Mouse (Mus musculus) megakaryocyte, embryonic 14.5 days (primary cell): ENCODE data around the gene Npas2. TPM values are rescaled to one million over a fixed set of nuclear protein-coding genes. Genes with fewer than 3 reads are reported as not detected.
A peak's percentile ranks its signal among the peaks of the same experiment; 100 is the strongest.

Source experiments
- H3K27me3 ChIP-seq: replicated peaks from 2 replicates; pipeline ENCODE3; 2012; ENCODE audit warnings: inconsistent platforms
- H3K36me3 ChIP-seq: replicated peaks from 2 replicates; pipeline ENCODE3; 2012; ENCODE audit warnings: low read length, inconsistent platforms, mixed read lengths
- H3K4me1 ChIP-seq: 2 replicates; pipeline ENCODE4 v1.6.1; 2012; ENCODE audit warnings: inconsistent platforms
- H3K4me3 ChIP-seq: replicated peaks from 2 replicates; pipeline ENCODE3; 2012; ENCODE audit warnings: moderate library complexity, mild to moderate bottlenecking, inconsistent platforms
- H3K9me3 ChIP-seq: 2 replicates; pipeline ENCODE4 v1.6.1; 2012; ENCODE audit warnings: inconsistent platforms
- FLI1 ChIP-seq: IDR thresholded peaks from 2 replicates; pipeline ENCODE4 v1.6.1; 2012; ENCODE audit warnings: low read length, inconsistent platforms, mixed read lengths
- GATA1 ChIP-seq: IDR thresholded peaks from 3 replicates; pipeline ENCODE4 v1.6.1; 2012; ENCODE audit warnings: mixed read lengths, low read length, inconsistent platforms, borderline replicate concordance
- polyA plus RNA-seq: library from polyadenylated mRNA; stranded (reverse); fragments of >175 nt; gene quantifications from 2 replicates; pipeline ENCODE4 v1.2.3, GENCODE M21; 2012; ENCODE audit warnings: low replicate concordance; ENCODE audit not compliant: insufficient read depth

The Npas2 gene
- polyA plus RNA-seq, 1 experiment: 5.8 TPM

DNA sequence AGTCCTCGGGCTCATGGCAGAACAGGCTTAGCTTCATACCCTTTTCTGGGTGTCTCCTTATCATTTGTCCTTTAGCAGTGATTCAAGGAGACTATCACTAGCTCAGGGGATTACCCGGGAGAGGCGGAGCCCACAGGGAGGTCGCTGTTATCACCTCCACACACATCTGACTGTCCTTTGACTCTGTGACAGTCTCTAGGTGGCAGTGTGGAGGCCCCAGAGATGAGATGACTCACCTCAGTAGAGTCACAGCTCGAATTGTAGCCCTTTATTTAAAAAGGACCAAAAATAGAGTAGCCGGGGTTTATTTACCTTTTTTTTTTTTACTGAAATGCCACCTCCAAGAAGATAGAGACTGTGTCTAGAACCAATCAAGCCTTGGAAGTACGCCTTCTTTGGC is 13.4 kb downstream of the Npas2 start:
- peaks cover 17% of the 10 kb centered on the region for H3K27me3 ChIP-seq
- TF ChIP-seq GATA1 (no peak), FLI1 (no peak)
- no peaks in the 10 kb centered on the region for H3K9me3 ChIP-seq
- peaks cover 53% of the 10 kb centered on the region for H3K4me1 ChIP-seq
- peaks cover 2% of the 10 kb centered on the region for H3K36me3 ChIP-seq
- no peak overlapping the region for H3K4me3 ChIP-seq

DNA sequence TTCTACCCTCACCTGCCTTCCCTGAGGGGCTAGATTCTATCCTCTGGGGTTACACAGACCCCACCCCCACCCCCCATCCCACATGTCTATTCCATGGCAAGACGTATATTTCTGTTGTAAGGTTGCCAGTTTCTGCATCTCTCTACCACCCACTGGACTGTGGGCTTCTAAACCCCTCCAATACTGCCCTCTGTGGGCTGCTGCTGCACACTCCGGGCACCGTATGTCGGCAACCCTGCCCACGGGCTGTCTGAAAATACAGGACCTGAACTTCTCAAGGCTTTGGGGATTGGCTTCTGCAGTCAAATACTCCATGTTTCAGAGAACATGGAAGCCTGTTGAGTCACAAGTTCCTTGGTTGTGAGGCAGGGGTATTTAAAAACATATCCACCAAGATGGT is 17.4 kb downstream of the Npas2 start:
- H3K36me3 ChIP-seq: peaks cover 2% of the 10 kb centered on the region
- peaks cover 56% of the 10 kb centered on the region for H3K4me1 ChIP-seq
- TF ChIP-seq GATA1: no peak
- TF ChIP-seq FLI1: no peak
- peaks cover 20% of the 10 kb centered on the region for H3K27me3 ChIP-seq
- H3K4me3 ChIP-seq: no peak overlapping the region
- no peaks in the 10 kb centered on the region for H3K9me3 ChIP-seq

DNA sequence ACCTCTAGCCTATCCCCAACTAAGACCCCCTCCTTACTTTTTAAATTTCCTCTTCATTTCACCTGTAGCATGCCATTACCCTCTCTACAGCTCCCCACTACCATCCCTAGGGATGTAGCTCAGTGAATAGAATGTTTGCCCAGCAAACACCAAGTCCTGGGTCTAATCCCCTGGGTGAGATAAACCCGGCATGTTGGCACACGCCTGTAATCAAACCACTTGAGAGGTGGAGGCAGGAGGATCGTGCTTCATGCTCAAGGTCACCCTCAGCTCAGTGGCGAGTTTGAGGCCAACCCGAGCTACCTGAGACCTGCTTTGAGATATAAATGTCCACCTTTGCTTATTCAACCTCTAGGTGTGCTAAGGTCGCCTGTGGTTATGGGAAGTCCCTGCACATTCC is 19.5 kb downstream of the Npas2 start:
- no peak overlapping the region for H3K4me3 ChIP-seq
- peaks cover 47% of the 10 kb centered on the region for H3K4me1 ChIP-seq
- peaks cover 17% of the 10 kb centered on the region for H3K27me3 ChIP-seq
- peaks cover 2% of the 10 kb centered on the region for H3K36me3 ChIP-seq
- no peaks in the 10 kb centered on the region for H3K9me3 ChIP-seq
- no peak for TF ChIP-seq FLI1
- TF ChIP-seq GATA1: no peak

DNA sequence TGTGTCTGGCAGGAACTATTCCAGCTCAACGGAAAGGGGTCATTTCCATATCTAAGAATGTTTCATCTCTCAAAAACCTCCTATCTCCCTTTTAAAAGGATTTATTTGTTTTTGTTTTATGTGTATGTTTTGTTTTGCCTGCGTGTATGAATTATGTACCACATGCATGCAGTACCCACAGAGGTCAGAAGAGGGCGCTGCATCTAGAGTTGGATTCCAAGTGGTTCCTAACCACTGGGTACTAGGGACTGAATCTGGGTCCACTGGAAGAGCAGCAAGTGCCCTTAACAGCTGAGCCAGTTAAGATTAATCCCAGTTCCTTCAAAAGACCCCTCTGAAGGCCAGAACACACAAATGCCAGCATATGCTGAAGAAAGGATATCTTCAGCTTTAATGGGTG is 24.1 kb downstream of the Npas2 start:
- TF ChIP-seq GATA1 (no peak), FLI1 (no peak)
- Histone ChIP-seq H3K4me1 (peaks cover 34% of the 10 kb centered on the region), H3K9me3 (no peaks in the 10 kb centered on the region), H3K27me3 (peaks cover 14% of the 10 kb centered on the region), H3K4me3 (no peak overlapping the region), H3K36me3 (no peaks in the 10 kb centered on the region)

DNA sequence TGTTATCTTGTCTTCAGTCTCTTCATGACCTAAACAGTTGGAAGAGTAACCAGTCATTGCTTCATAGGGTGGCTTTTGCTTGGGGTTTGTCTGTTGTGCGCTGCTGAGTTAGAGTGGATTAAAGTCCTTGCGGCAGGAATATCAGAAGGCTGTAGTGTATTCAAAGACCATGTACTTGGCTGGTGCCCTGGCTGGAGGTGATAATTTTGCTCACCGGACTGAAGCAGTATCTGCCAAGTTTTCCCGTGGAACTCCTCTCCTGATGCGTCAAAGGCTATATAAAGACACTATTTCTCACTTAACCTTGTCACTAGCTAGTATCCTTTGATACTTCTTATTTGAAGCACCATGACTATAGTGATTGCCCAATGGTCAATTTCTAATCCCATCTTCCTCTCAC is 34.9 kb downstream of the Npas2 start:
- peaks cover 3% of the 10 kb centered on the region for H3K27me3 ChIP-seq
- TF ChIP-seq FLI1: no peak
- H3K4me3 ChIP-seq: no peak overlapping the region
- H3K4me1 ChIP-seq: peaks cover 9% of the 10 kb centered on the region; the same call in 1 of the 2 replicates
- H3K9me3 ChIP-seq: peaks cover 5% of the 10 kb centered on the region; the same call in 1 of the 2 replicates
- H3K36me3 ChIP-seq: no peaks in the 10 kb centered on the region

DNA sequence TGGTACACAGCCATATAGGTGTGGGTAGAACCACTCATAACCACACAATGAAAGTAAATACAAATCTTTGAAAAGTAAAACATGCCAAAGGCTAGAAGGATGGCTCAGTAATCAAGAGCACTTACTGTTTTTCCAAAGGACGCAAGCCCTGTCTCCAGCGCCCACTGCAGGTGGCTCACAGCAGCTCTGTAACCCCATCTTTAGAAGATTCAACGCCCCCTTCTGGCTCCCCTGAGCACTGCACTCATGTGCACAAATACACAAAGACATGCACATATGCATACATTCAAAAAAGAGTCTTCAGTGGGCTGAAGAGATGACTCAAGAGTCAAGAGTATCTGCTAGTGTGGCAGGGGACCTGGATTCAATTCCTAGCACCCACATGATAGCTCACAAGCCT is 36.5 kb downstream of the Npas2 start:
- Histone ChIP-seq H3K36me3 (no peaks in the 10 kb centered on the region), H3K4me1 (peaks cover 11% of the 10 kb centered on the region; the same call in 1 of the 2 replicates), H3K4me3 (no peak overlapping the region), H3K27me3 (no peaks in the 10 kb centered on the region), H3K9me3 (peaks cover 5% of the 10 kb centered on the region; the same call in 1 of the 2 replicates)
- TF ChIP-seq FLI1 (no peak), GATA1 (no peak)

DNA sequence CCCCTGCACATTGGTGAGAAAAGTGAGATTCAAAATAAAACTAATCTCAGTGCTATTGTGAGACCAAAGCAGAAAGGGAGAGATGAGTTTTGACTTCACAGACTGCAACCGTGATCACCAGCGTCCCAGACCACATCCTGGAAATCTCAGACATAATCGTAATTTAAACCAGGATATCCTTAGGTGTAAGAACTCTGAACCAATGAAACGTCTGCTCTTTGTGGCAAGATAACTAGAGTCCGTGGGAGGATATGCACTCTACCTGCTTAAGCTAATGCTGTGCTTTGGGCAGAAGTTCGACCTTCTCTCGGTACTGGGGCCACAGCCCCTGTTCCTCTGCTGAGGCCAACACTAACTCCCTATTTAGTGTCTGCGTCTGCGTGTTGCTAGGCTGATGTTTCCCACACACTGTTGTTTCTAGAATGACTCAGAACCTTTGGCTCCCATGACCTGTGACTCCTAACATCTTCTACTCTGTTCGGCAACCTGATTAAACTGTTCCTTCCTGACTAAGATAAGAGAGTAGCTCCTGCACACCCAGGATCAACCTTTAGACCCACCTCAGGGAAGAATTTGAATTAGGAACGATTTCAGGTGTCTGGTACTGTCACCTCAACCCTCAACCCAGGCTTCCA is 41.4 kb downstream of the Npas2 start:
- Histone ChIP-seq H3K4me3 (no peak overlapping the region), H3K36me3 (no peaks in the 10 kb centered on the region), H3K4me1 (peaks cover 20% of the 10 kb centered on the region; the same call in 1 of the 2 replicates), H3K9me3 (peaks cover 3% of the 10 kb centered on the region; the same call in 1 of the 2 replicates), H3K27me3 (no peaks in the 10 kb centered on the region)
- TF ChIP-seq GATA1 (no peak), FLI1 (no peak)

DNA sequence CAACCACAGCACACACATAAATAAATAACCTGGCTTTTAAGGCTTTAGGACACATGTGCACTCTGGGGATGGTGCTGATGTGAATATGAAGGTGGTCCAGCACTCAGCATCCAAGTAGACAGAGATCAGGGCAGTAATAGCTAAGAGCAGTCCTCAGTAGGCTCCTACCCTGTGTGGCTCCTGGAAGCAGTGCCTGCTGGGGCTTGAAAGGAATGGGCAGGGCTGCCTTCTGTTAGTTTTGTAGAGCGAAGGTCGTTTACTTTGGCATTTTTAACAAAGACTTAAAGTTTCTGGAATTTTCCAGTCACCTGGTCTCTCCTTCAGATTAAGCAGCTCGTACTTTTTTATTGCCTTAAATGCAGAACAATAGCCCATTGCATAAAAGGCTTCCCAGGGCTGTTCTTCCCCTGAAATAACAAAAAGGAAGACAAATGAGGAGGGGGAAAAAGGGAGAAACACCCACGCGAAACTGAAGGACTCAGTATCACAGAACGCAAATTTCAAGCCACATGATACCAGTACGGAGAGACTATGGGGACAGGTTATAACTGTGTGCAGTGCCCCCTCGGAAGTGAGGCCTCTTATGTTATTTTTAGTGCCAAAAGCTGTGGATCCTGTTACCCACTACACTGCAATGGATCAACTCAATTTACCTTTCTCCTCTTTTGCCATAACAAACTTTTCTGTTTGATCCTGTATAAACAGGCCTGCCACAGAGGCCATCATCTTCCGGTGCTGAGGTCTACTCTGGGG is 44.1 kb downstream of the Npas2 start:
- Histone ChIP-seq H3K4me1 (peaks cover 11% of the 10 kb centered on the region; the same call in 1 of the 2 replicates), H3K27me3 (no peaks in the 10 kb centered on the region), H3K9me3 (peaks cover 5% of the 10 kb centered on the region), H3K36me3 (peaks cover 2% of the 10 kb centered on the region), H3K4me3 (peak overlapping the region; percentile 54)
- TF ChIP-seq FLI1: no peak

DNA sequence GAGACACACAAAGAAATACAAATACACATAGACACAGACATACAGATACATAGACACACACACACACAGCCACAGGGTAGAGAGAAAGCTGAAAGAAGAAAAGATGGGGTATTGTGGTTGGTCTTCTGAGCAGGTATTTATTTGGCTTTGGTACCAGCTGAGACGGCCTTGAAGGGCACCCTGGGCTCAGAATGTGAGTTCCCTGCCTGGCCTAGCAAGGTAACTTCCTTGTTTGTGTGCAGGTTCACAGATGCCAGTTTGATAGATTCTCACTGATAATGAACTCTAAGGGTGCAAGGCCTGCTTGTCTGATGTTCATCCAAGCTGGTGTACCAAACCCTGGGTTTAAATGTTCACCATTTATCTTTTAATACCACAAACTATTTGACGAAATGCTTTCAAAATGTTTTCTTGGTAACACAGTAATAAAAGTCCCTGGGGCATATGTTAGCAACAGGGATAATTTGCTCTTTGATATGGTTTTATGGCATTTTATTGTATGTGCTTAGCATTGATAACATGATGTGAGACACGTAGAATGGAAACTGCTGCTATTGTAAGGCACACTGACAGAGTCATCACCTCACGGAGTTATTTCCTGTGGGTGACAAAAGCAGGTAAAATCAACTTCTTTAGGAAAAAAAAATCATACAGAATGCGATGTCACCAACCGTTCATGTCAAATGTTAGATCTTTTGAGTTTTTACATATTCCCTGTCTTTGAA is 47.5 kb downstream of the Npas2 start:
- H3K9me3 ChIP-seq: peaks cover 9% of the 10 kb centered on the region
- no peak for TF ChIP-seq GATA1
- TF ChIP-seq FLI1: no peak
- H3K27me3 ChIP-seq: peaks cover 2% of the 10 kb centered on the region
- peaks cover 6% of the 10 kb centered on the region for H3K36me3 ChIP-seq
- peaks cover 14% of the 10 kb centered on the region; the same call in 1 of the 2 replicates for H3K4me1 ChIP-seq
- no peak overlapping the region for H3K4me3 ChIP-seq

DNA sequence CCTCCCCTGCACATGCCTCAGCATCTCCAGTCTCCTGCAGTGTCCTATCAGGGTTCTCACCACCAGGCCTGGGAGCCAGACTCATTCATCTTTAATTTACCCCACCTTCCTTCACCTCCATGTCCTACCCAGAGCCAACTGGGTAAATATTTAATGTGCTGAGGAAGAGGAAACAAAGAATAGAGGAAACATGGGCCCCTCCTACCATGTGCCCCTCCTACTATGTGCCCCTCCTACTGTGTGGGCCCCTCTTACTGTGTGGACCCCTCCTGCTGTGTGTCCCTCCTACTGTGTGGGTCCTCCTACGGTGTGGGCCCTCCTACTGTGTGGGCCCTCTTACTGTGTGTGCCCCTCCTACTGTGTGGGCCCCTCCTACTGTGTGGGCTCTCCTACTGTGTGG is 51.2 kb downstream of the Npas2 start:
- Histone ChIP-seq H3K27me3 (peaks cover 5% of the 10 kb centered on the region), H3K36me3 (peaks cover 6% of the 10 kb centered on the region), H3K9me3 (peaks cover 9% of the 10 kb centered on the region), H3K4me3 (peak overlapping the region; percentile 23), H3K4me1 (peaks cover 6% of the 10 kb centered on the region; the same call in 1 of the 2 replicates)
- TF ChIP-seq GATA1 (no peak), FLI1 (no peak)
